8 mouse cellular contexts compared by ENCODE assay signal in genomic region chr6:8209047-8209865, GRCm38 (mm10). TPM values are rescaled to one million over a fixed set of nuclear protein-coding genes. Genes with fewer than 3 reads are reported as not detected.
A peak's percentile ranks its signal among the peaks of the same experiment; 100 is the strongest.
DNase-seq lines count a peak whose midpoint lies in the region; ATAC-seq lines count a peak whose summit lies in the region.

Gene Mios, plus strand, starts transcription at chr6:8209222.

- WGBS in forebrain, embryonic 10.5 days, result under 1% methylated on average over 90 of the region's 90 CpGs
- WGBS in heart, embryonic 16.5 days, result 0% methylated on average over 81 of the region's 90 CpGs
- WGBS in liver, embryonic 15.5 days (ENCODE audit: insufficient replicate concordance), result under 1% methylated on average over 89 of the region's 90 CpGs
- WGBS in neural tube, embryonic 12.5 days, result under 1% methylated on average over 90 of the region's 90 CpGs

- no peaks in the 10 kb centered on the region for H3K9me3 ChIP-seq in forebrain, embryonic 10.5 days
- H3K9me3 ChIP-seq in heart, embryonic 16.5 days (replicated peaks; ENCODE audit: control insufficient read depth, low read length), result no peaks in the 10 kb centered on the region
- no peaks in the 10 kb centered on the region for H3K9me3 ChIP-seq in liver, embryonic 15.5 days (replicated peaks)
- no peaks in the 10 kb centered on the region for H3K9me3 ChIP-seq in neural tube, embryonic 12.5 days

- H3K9ac ChIP-seq in heart, embryonic 16.5 days (ENCODE audit: low read length), result peak within 1 kb of the TSS; percentile 95
- peak within 1 kb of the TSS; percentile 84 for H3K9ac ChIP-seq in liver, embryonic 15.5 days
- H3K9ac ChIP-seq in neural tube, embryonic 12.5 days, result peak within 1 kb of the TSS; percentile 81

- peak; percentile 95 for ATAC-seq in CD4-positive, CD25-positive, alpha-beta regulatory T cell, adult 4 months
- peak; percentile 98 for ATAC-seq in heart, embryonic 16.5 days (replicated peaks; ENCODE audit: extremely low read depth, insufficient read depth, low FRiP score)
- peak; percentile 96 for ATAC-seq in liver, embryonic 15.5 days (ENCODE audit: insufficient read depth)
- peak; percentile 99 for ATAC-seq in neural tube, embryonic 12.5 days (ENCODE audit: low FRiP score, low read depth)

- H3K27me3 ChIP-seq in forebrain, embryonic 10.5 days (ENCODE audit: poor library complexity, severe bottlenecking), result no peaks in the 10 kb centered on the region
- H3K27me3 ChIP-seq in heart, embryonic 16.5 days (ENCODE audit: control insufficient read depth, insufficient read depth, low read length), result no peaks in the 10 kb centered on the region
- H3K27me3 ChIP-seq in liver, embryonic 15.5 days, result no peaks in the 10 kb centered on the region
- H3K27me3 ChIP-seq in neural tube, embryonic 12.5 days (replicated peaks), result no peaks in the 10 kb centered on the region

- H3K4me2 ChIP-seq in heart, embryonic 16.5 days (ENCODE audit: low read depth, low read length), result peak within 1 kb of the TSS; percentile 87
- peak within 1 kb of the TSS; percentile 83 for H3K4me2 ChIP-seq in liver, embryonic 15.5 days
- peak within 1 kb of the TSS; percentile 60 for H3K4me2 ChIP-seq in neural tube, embryonic 12.5 days (replicated peaks)

- H3K4me1 ChIP-seq in forebrain, embryonic 10.5 days, result peaks cover 13% of the 10 kb centered on the region
- peaks cover 9% of the 10 kb centered on the region for H3K4me1 ChIP-seq in heart, embryonic 16.5 days (ENCODE audit: control insufficient read depth, insufficient read depth, low read length)
- H3K4me1 ChIP-seq in liver, embryonic 15.5 days (replicated peaks), result peaks cover 16% of the 10 kb centered on the region
- peaks cover 9% of the 10 kb centered on the region for H3K4me1 ChIP-seq in neural tube, embryonic 12.5 days

- H3K4me3 ChIP-seq in forebrain, embryonic 10.5 days, result peak within 1 kb of the TSS; percentile 83
- peak within 1 kb of the TSS; percentile 86 for H3K4me3 ChIP-seq in heart, embryonic 16.5 days (ENCODE audit: low read length)
- H3K4me3 ChIP-seq in liver, embryonic 15.5 days (replicated peaks), result peak within 1 kb of the TSS; percentile 94
- peak within 1 kb of the TSS; percentile 72 for H3K4me3 ChIP-seq in neural tube, embryonic 12.5 days

- peak within 1 kb of the TSS; percentile 98 for H3K27ac ChIP-seq in forebrain, embryonic 10.5 days
- H3K27ac ChIP-seq in heart, embryonic 16.5 days (ENCODE audit: low read length), result peak within 1 kb of the TSS; percentile 94
- H3K27ac ChIP-seq in liver, embryonic 15.5 days (replicated peaks), result peak within 1 kb of the TSS; percentile 91
- peak within 1 kb of the TSS; percentile 83 for H3K27ac ChIP-seq in neural tube, embryonic 12.5 days

- peaks cover 16% of the 10 kb centered on the region for H3K36me3 ChIP-seq in forebrain, embryonic 10.5 days (replicated peaks)
- no peaks in the 10 kb centered on the region for H3K36me3 ChIP-seq in heart, embryonic 16.5 days (ENCODE audit: control insufficient read depth, insufficient read depth)
- 0 out of 2 replicates have a peak, but pooled peaks cover 4% of the 10 kb centered on the region for H3K36me3 ChIP-seq in liver, embryonic 15.5 days (replicated peaks)
- H3K36me3 ChIP-seq in neural tube, embryonic 12.5 days, result no peaks in the 10 kb centered on the region

- peak; percentile 82 for DNase-seq in c-Kit-negative CD71-positive TER-119-positive erythroid progenitor cells, embryonic 14.5 days (ENCODE audit: low read depth, low spot score)
- DNase-seq in forebrain, embryonic 10.5 days (ENCODE audit: extremely low spot score, low spot score), result peak; percentile 90
- DNase-seq in kidney, postnatal 36 days, result peak; percentile 88 to 92
- DNase-seq in telencephalon, adult 2 months (ENCODE audit: low read depth, low spot score), result peak; percentile 63

RNA-seq across cellular contexts. Expression of gene Mios, which starts in this region (rescaled TPM):
- polyA plus RNA-seq in CD4-positive, CD25-positive, alpha-beta regulatory T cell, adult 4 months (2017; shearing (Covaris generic)), result 10 to 100 TPM; 11.5 to 12.6 TPM
- 27.6 and 28.6 TPM in 2 replicates for polyA plus RNA-seq in forebrain, embryonic 10.5 days (2016; fragmentation: Nextera tagmentation; extraction: Ambion mirVana)
- polyA plus RNA-seq in heart, embryonic 16.5 days (2015; fragmentation: Nextera tagmentation; extraction: Ambion mirVana), result 15.2 and 16.0 TPM in 2 replicates
- polyA plus RNA-seq in liver, embryonic 15.5 days (2015; fragmentation: Nextera tagmentation; extraction: Ambion mirVana), result 10.6 TPM in 2 replicates
- polyA plus RNA-seq in neural tube, embryonic 12.5 days (2016; fragmentation: Nextera tagmentation; extraction: Ambion mirVana), result 30.2 and 30.5 TPM in 2 replicates

Comparison
In these comparisons a context has a peak if more than half of its experiments do, and no peak if none do; other contexts are left out.
1. Peak in every context shown above with its lines: DNase-seq, ATAC-seq, H3K4me3 ChIP-seq and H3K27ac ChIP-seq.